Mouse (Mus musculus) kidney, postnatal 36 days (tissue): ENCODE measurements at regions not wholly inside any gene's neighbourhood (a gene's known extent, or its start where the extent isn't known, plus 50 kb on each side); places are given as distances from the start of the nearest gene placed in this dataset.

ENCODE experiments used
- DNase-seq, 2 experiments: peaks; one replicate each; pipeline ENCODE4 v3.0.0; 2021 to 2022; ENCODE audit warnings: mixed read lengths in 2 of 2

GRCm38 (mm10) chr12:115807978-115808377 is 239.5 kb upstream of the Zfp386 start:
- DNase-seq = no peak
